Mouse (Mus musculus): ENCODE measurements at regions not wholly inside any gene's neighbourhood (a gene's known extent, or its start where the extent isn't known, plus 50 kb on each side); places are given as distances from the start of the nearest gene placed in this dataset.

DNA sequence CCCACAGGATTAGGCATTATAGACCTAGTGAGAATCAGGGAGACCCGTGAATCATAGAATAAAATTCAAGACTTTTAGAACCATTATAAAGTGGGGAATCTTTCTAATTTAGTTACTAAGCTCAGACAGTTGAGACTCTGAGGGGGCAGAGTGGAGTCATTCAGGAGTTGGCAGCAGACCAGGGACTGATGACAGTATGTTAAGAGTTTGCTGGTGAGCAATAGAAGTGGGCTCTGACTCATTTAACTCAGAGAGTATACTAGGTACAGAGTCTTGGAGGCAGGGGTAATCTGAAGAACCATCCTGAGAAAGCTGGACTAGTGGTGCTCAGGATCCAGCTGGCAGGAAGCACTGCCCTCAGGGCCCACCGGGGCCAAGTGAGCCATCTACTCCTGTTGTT, 184.9 kb upstream of the Npy start:
- in situ Hi-C loops (cut with MboI, MseI), result no loop called here

DNA sequence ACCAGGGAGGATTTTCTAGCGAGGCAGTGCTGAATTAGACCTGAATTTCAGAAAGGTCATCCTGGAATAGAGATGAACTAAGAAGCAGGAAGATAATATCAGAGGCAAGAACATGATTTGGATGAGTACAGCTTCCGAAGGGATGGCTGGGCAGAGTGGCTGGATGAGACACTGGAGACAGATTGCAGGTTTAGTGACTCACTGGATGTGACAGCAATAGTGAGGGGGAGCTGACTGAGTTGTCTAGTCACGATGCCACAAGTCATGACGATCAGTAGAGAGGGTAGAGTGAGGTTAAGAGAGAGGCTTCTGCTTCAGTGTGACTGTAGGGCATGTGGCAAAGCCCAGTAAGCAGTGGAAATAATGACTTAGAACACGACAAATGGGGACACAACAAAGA, 181.3 kb upstream of the Npy start:
- in situ Hi-C loops (cut with MboI, MseI), result no loop called here

DNA sequence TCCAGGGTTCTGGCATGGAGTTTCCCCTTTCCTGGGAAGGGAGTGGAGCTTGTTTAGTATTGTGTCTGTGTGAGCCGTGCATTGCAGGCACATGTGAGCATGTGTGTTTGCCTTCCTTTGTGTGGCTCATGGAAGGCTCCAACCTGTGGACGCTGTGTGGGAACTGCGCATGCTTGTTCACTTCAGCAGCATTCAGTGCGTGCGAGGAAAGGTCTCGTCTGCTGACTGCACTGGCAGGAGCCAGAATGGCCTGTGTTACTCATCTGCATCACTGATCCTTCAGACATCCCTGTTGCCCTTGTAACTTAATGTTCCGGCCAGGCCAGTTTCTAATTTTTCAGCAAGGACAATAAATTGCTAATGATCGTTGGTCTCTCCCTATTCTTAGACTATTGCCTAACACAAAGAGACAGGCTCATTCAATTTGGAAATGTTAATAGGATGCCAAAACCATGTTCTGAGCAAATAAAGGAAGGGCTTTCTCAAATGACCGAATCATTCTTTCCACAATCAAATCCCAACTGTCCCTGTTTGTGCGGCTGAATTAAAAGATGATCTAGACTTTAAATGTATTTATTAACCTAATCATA, 167.9 kb upstream of the Npy start:
- in situ Hi-C loops (cut with MboI, MseI), result no loop called here

DNA sequence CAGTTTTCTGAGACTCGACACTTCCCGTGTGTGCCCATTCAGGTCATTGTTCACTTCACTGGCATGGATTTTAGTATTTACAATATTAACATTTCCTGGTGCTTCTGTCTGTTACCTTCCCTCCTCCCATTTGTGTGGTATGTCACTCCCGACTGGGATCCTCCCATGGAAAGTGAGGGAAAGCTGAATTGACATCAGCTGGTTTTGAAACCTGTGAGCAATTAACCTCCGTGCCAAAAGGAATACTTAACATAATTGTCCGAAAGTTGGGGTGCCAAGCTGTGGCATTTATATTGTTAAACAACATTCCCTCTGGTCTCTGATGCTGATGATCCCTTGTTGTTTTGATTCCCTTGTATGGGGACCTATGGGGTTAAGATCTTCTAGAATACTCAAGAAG, 167.3 kb upstream of the Npy start:
- in situ Hi-C loops (cut with MboI, MseI), result no loop called here

DNA sequence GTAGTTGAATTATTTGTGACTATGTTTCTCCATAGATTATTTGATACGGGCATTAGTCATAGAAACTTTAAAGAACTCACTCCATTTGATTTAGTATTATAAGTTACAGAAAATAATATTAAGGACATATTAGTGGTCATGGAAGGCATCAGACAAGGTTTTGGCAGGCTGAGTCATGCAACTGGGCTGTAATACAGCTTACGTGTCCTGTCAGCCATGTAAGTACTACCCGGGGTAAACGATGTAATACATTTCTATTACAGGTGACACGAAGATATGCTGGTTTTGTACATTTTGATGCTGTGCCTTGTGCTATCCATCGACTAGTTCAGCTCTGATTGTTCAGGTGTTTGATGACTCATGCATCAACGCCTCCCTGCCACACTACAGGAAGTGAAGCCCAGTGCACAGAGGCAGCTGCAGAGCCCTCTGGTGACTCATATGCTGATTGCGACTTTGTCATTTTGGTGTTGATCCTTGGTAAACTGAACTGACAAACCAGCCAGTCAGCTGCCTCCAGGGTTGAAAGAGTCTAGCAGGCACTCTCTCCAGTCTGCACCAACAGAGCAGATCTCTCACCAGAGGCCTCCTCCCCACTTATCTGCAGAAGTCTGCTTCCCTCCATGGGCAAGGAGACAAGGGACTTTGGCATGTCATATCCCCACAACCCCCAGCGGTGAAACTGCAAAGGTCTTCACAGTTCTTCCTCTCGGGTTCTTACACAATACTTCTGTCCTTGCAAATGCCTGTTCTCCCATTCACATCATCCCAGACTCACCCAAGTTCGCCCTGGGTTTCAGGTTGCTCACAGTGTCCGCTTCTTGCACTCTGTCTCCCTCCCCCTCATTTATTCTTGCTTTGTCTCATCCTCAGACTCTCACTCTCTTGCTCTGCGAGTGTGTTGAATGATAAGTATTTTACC, 165.9 kb upstream of the Npy start:
- in situ Hi-C loops (cut with MboI, MseI), result no loop called here

DNA sequence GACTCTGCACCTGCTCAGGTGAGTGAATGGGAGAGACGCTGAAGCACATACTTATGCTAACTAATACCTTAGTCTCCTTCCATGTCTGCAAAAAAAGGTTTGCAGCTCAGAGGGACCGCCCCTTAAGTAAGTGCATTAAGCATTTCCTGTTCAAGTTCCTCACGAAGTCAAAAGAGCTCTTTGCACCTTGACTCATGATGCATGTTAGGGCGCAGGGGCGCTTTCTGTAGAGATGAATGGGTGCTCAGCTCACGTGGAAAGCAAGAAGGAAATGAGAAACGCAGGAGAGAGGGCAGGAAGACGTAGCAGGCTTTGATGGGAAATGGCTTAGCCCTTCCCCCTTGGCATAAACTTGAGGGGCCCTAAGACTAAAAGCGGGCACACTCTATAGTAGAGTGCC, 164.5 kb upstream of the Npy start:
- in situ Hi-C loops (cut with MboI, MseI), result no loop called here

DNA sequence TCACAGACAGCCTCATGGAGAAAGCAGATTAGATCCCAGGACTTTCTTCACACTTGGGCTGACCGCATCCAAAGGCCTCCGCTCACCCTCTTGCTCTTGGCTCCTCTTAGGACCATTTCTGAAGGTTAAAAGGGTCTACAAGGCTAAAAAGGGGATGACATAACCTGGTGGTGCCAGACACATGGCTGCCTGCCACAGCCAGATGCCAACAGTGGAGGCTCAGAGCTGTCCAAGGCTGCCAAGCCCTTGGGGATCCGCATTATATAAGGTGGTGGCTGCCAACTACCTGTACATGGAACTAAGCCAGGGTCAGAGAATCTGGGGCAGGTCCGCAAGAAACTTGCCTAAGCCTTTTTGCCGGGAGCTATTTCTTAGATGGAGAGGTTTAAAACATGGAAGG, 151.5 kb upstream of the Npy start:
- in situ Hi-C loops (cut with MboI, MseI), result no loop called here

DNA sequence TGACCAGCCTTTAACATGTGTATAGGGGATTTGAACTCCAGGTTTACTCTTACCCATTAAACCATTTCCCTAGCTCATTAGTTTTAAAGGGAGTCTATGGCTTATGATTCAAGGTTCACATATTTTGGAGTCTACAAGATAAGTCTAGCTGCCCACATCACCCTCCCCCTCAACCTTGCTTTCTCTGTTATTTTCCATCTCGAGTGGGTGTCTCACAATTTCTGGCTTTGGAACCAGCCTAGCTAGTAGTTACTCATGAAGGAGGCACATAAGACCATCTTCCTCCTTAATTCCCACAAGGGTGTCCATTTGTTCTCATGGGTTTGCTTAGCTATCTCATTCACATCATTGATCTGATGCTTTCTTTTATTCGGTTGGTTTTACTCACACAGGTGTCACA, 150.6 kb upstream of the Npy start:
- in situ Hi-C loops (cut with MboI, MseI), result no loop called here

DNA sequence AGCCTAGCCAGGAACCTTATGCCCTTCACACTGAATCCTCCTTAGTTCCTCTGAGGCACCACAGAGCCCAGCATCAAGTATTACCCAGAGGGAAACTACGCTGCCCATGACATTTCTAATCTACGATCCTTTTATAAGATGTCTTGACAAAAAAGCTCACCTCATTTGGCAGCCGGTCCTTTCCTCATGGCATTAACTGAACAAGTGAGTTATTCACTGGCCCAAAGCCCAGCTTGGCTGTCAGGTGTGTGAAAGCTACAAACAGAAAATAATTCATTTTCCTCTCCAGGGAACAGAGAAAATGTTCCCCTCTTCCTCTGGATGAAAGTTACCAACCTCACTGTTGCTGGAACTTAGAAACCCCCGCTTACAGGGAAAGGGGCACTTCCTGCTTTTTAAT, 135.7 kb upstream of the Npy start:
- in situ Hi-C loops (cut with MboI, MseI), result no loop called here

DNA sequence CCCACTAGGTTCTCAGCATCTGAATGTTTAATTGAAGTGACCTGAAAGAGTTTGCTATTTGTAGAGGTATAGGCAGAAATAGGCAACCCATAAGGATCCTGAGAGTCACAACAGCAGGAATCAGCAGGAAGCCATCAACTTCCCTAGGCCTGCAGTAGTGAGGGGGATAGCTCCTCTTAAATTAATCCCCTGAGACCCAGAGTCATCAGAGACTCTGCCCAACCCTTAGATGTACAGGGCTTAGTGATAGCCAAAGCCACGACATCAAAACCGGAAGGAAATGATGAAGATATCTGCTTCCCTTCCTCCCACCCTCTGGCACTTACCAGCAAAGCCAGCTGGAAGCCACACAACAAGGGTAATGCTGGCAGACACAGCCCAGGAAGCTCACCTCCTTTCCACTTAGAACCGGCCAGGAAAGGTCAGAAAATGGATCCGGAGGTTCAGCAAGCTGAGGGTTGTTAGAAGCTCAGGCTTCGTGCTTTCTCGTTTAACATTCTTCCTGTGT, 130.4 kb upstream of the Npy start:
- in situ Hi-C loops (cut with MboI, MseI), result no loop called here

DNA sequence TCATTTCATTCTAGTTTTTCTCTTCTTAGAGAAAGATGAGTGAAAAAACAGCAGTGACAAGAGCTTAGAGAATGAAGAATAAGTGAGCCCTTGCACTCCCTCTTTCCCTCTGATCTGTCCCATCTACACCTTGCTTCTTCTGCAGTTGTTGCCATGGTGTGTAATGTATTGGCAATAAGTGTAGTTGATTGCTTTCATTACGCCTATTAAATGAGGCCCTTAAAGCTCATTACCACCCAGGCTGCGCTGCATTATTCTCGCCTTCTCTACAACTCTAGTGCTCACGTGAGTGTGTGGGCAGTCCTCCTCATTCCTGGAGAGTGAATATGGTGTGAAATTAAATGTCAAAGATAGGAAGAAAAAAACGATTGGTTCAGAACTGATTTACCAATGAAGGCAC, 127.7 kb upstream of the Npy start:
- in situ Hi-C loops (cut with MboI, MseI), result no loop called here

DNA sequence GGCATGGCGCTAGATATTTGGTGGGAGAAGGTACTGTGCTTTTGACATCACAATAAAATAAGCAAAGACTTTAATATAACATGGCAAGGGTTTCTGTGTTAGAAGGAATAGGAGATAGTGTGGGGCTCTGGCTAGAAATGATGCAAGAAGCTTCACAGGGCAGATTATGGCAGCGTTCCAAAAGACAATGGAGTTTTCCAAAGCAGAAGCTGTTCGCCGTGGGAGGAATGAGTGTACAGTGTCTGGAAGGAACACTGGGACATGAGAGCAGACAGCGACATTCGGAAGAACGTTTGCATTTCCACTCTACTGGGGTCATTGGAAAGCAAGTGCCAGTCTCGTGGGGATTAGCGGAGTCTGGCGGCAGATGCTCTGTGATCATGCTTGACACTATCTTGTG, 125.5 kb upstream of the Npy start:
- in situ Hi-C loops (cut with MboI, MseI), result no loop called here

DNA sequence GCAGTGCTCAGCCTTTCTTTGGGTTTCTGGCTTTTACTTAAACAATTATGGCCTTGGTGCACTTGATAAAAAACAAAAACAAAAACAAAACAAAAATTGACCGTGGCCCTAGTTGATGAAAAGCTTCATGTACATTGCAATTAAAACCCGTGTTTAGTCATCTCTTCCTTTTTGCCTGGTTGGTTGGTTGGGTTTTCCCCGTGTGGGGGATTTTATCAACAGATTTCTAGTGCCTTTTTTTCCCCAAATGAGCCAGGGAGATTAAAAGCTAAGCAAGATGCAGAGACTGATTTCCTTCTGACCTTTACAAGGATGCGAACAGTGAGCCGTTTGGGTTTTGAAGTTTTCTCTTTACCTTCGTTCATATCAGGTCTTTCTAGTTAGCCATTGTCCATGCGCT, 121.1 kb upstream of the Npy start:
- in situ Hi-C loops (cut with MboI, MseI), result no loop called here

DNA sequence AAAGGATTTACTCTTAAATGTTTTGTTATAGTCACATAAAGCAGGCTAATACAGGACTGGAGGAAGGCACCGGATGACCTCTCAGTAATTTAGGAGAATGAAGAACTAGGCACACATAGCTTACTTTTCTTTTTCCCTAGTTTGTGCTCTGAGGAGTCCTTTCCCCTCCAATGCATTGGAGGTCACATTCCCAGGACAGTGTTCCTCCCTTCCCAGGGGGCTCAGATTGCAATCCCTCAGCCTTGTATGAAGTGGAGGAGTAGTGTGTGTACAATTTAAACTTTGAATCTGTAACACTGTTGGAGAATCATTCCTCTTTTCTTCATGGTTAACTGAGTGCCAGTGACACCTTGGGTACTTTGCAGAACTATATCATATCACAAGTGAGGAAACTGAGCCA, 109.5 kb upstream of the Npy start:
- in situ Hi-C loops (cut with MboI, MseI), result loop anchor here (10.0 kb wide), 1 partner anchor 1522 kb away; no protein-coding TSS in a partner anchor

DNA sequence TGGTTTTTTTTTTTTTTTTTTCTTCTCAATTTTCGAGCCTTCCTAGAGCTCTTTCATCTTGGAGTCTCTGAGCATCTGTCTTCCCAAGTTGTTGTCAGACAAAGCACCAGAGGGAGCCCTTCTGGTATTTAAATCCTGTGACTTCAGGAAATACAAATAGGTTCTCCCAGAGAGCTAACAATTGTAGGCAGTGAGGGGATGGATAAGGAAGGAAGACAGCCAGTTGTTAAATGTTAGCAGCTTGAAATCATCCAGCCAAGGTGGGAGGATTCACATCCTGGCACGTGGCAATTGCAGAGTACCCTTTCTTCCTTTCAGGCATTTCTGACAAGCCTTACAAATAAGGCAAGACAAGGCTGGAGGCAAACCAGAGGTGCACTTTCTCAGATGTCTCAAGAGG, 106.0 kb upstream of the Npy start:
- in situ Hi-C loops (cut with MboI, MseI), result loop anchor here (10.0 kb wide), 1 partner anchor 1518 kb away; no protein-coding TSS in a partner anchor

DNA sequence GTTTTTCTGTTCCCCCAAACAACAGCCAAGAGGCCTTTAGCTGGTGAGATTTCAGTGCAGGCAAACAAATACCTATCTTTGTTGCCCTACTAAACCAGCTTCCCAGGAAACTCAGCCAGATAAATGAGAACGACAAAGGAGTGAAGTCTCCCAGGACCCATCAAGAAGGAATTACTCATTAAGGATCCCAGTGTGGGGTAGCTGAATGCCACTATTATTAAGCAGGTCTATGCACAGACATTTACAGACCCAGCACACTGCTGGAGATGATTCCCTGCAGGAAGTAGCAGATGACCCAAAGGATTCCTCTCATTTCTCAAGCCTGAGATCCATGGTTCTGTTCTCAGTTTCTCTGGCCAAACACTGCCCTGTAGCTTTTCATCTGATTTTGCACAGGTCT, 105.6 kb upstream of the Npy start:
- in situ Hi-C loops (cut with MboI, MseI), result loop anchor here (10.0 kb wide), 1 partner anchor 1518 kb away; no protein-coding TSS in a partner anchor

DNA sequence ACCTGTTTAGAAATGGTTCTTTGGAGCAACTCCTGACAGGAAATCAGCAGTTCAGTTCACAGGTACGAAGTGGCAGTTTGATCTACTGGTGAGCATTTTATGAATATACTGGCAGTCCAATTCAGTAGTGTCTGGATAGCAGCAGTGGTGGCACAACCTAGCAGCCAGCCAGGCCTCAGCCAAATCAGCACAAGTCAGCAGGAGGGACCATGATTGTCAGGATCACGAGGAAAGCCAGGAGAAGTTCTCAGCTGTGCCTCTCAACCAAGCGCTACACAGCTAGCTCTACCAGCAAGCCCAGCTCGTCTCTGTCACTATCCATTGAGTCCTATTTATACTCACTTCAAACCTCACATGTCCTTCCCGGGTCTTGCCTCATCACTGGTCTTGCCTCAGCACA, 89.3 kb upstream of the Npy start:
- in situ Hi-C loops (cut with MboI, MseI), result no loop called here

DNA sequence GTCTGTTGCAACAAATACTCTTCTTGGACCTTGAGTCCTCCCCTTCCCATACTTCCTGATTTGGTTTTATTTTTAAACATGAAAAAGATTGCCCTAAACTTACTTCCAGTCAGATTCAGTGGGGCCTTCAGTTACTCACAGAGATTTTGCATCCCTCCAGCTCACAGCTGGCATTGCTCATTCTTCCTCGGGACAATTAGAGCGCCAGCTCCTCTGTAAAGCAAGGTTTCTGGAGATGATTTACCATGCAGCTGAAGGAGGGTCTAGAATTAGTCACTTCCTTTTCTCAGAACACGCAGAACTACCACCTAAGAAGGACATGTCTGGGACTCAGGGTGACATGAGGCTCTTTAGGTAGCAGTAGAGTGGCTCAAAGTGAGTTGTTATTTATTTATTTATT, 79.4 kb upstream of the Npy start:
- in situ Hi-C loops (cut with MboI, MseI), result loop anchor here (10.0 kb wide), 1 partner anchor 1218 kb away; no protein-coding TSS in a partner anchor

DNA sequence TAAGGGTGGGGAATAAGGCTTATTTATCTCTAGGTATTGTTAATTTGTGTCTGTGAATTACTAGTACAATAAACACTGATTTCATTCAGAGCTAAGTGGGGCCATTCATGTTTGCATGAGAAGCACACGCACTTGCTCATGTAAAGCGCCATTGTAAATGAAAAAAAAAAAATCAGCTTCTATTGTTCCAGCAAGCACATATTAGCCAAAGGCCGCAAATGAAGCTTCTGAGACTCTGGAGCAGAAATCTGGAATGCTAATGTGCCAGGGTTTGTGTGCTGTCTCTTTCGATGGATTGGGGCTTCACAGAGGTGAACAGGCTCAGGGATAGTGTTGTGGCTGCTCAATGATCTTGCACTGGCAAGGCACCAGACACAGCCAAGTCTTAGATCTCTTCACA, 77.2 kb upstream of the Npy start:
- in situ Hi-C loops (cut with MboI, MseI), result loop anchor here (10.0 kb wide), 1 partner anchor 1220 kb away; no protein-coding TSS in a partner anchor

DNA sequence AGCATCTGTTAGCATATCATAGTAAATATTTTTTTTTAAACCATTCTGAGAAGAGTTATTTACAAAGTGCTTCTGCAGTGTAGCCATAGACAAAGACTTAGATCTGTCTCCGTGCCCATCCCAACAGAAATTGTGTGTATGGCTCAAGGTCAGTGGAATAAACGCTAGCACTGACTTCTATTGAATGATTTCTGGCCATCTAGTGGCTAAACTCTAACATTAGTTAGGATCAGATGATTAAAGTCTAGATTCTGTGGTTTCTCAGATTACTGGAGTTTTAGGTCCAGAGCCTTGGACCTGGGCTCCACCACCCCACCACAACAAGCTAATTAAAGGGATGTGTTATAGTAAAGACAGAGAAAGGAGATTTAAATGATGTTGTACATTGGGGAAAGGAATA, 72.0 kb upstream of the Npy start:
- in situ Hi-C loops (cut with MboI, MseI), result no loop called here

DNA sequence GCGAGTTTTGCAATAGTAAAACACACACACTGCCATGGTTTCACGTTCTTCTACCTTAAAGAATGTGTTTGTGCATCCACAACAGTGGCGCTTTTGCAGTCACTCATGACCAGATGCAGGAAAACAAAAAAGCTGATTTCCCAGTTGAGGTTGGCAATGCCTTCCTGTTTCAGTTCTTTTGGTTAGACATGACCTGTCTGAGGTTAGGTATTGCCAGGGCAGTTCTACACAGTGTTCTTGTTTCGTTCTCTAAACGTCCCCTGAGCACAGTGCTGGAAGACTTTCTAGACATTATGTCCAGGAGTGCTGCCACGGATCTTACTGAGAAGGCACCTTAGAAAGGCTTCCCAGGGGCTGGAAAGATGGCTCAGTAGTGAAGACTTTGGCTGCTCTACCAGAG, 62.9 kb upstream of the Npy start:
- in situ Hi-C loops (cut with MboI, MseI), result no loop called here

DNA sequence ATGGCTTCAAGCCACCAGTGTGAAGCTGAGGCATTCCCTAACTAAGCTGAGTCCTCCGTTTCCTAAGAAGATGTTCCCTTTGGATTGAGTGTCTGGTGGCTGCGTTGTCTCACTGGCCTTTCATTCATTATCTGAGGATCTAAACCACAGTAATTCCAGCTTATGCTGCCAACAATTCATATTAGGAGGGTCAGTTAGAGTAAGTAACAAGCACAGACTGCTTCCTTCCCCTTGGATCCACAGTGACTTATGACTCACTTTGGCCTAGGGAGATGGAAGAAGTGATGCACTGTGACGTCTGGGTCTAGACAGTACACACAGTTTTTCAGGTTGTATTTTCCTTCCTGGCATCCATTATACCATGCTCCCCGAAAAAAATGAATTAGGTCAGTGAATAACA, 57.8 kb upstream of the Npy start:
- in situ Hi-C loops (cut with MboI, MseI), result no loop called here

Data from T-helper 2 cell (primary cell).